In genomic region chr10:108451516-108451915, GRCm38 (mm10) we compare ENCODE assay signal across 27 mouse cellular contexts.
A peak's percentile ranks its signal among the peaks of the same experiment; 100 is the strongest.
DNase-seq lines count a peak whose midpoint lies in the region; ATAC-seq lines count a peak whose summit lies in the region.
"Had no signal": no experiment of that assay in that cellular context is flagged by ENCODE, and none has a peak within 500 bp of the region (broad histone marks: within the 10 kb centered on the region; RNA-seq: fewer than 3 reads in every experiment).

No protein-coding gene starts in this region.

- no peak overlapping the region for H3K4me3 ChIP-seq in midbrain, embryonic 11.5 days (ENCODE audit: low read depth, low read length)
- H3K4me3 ChIP-seq in midbrain, embryonic 14.5 days (replicated peaks; ENCODE audit: low read depth, low read length), result no peak overlapping the region
- no peak overlapping the region for H3K4me3 ChIP-seq in kidney, embryonic 16.5 days (ENCODE audit: low read length)
- H3K4me3 ChIP-seq: embryonic facial prominence, embryonic 10.5 days; embryonic facial prominence, embryonic 12.5 days; forebrain, embryonic 13.5 days; forebrain, embryonic 15.5 days had no signal

- no peak for ATAC-seq in midbrain, embryonic 11.5 days (ENCODE audit: low FRiP score)
- ATAC-seq in midbrain, embryonic 14.5 days (ENCODE audit: low FRiP score, low TSS enrichment), result no peak
- peak; percentile 45 for ATAC-seq in megakaryocyte, adult 5-6 weeks (ENCODE audit: poor library complexity, severe bottlenecking)
- no peak for ATAC-seq in kidney, embryonic 16.5 days (ENCODE audit: low FRiP score, low TSS enrichment)
- ATAC-seq: activated CD4-positive, CD25-positive, alpha-beta regulatory T cell, adult 4 months; CD4-positive, CD25-positive, alpha-beta regulatory T cell, adult 4 months; forebrain, embryonic 13.5 days; forebrain, embryonic 15.5 days; forebrain, postnatal 0 days; Patski had no signal

- WGBS in midbrain, embryonic 11.5 days, result 94% methylated on average over 8 of the region's 8 CpGs
- 92% methylated on average over 8 of the region's 8 CpGs for WGBS in midbrain, embryonic 14.5 days
- 90% methylated on average over 8 of the region's 8 CpGs for WGBS in kidney, embryonic 16.5 days

- no peaks in the 10 kb centered on the region for H3K36me3 ChIP-seq in midbrain, embryonic 11.5 days (ENCODE audit: control insufficient read depth, insufficient read depth, low read length)
- no peaks in the 10 kb centered on the region for H3K36me3 ChIP-seq in midbrain, embryonic 14.5 days (ENCODE audit: control insufficient read depth, insufficient read depth, low read length)
- no peaks in the 10 kb centered on the region for H3K36me3 ChIP-seq in kidney, embryonic 16.5 days (ENCODE audit: insufficient read depth, low read length)
- H3K36me3 ChIP-seq: embryonic facial prominence, embryonic 10.5 days; embryonic facial prominence, embryonic 12.5 days; forebrain, embryonic 15.5 days; G1E had no signal

- H3K4me2 ChIP-seq in midbrain, embryonic 11.5 days, result no peak overlapping the region
- H3K4me2 ChIP-seq in midbrain, embryonic 14.5 days (ENCODE audit: low read length), result no peak overlapping the region
- H3K4me2 ChIP-seq in kidney, embryonic 16.5 days (replicated peaks; ENCODE audit: low read depth, low read length), result no peak overlapping the region
- H3K4me2 ChIP-seq: embryonic facial prominence, embryonic 12.5 days; forebrain, embryonic 13.5 days; forebrain, embryonic 15.5 days had no signal

- H3K27ac ChIP-seq in midbrain, embryonic 11.5 days (ENCODE audit: low read depth, low read length), result no peak overlapping the region
- no peak overlapping the region for H3K27ac ChIP-seq in midbrain, embryonic 14.5 days (replicated peaks; ENCODE audit: low read depth, low read length)
- no peak overlapping the region for H3K27ac ChIP-seq in kidney, embryonic 16.5 days (ENCODE audit: low read length)
- H3K27ac ChIP-seq: embryonic facial prominence, embryonic 10.5 days; embryonic facial prominence, embryonic 12.5 days; forebrain, embryonic 13.5 days; forebrain, embryonic 15.5 days had no signal

- H3K9ac ChIP-seq in midbrain, embryonic 11.5 days (ENCODE audit: low read length), result no peak overlapping the region
- no peak overlapping the region for H3K9ac ChIP-seq in midbrain, embryonic 14.5 days (replicated peaks; ENCODE audit: low read length)
- no peak overlapping the region for H3K9ac ChIP-seq in kidney, embryonic 16.5 days (replicated peaks; ENCODE audit: low read length)
- H3K9ac ChIP-seq: embryonic facial prominence, embryonic 12.5 days; forebrain, embryonic 13.5 days; forebrain, embryonic 15.5 days; forebrain, postnatal 0 days had no signal

- DNase-seq in heart, adult 11 months, result peak; percentile 75
- DNase-seq in heart, adult 8-10 months (ENCODE audit: low spot score), result no peak
- peak; percentile 79 for DNase-seq in midbrain, embryonic 11.5 days (ENCODE audit: low spot score, missing footprints)
- no peak for DNase-seq in midbrain, embryonic 14.5 days
- peak; percentile 54 for DNase-seq in brain, adult 2 months (ENCODE audit: low read depth, low spot score)
- no peak for DNase-seq in spleen, postnatal 10 days (ENCODE audit: low spot score in 2 of 2)
- DNase-seq: adrenal gland, adult 8-10 months; adrenal gland, postnatal 14 days; adrenal gland, postnatal 36 days; B cell, adult 2 months; cerebellum, adult 11 months; cerebellum, adult 18-20 months; cerebellum, adult 8-10 months; cerebellum, adult 9-11 months; cerebellum, postnatal 14 days; forebrain, postnatal 0 days had no signal

- 0 out of 2 replicates have a peak, but pooled peaks cover 2% of the 10 kb centered on the region for H3K4me1 ChIP-seq in midbrain, embryonic 11.5 days (ENCODE audit: control insufficient read depth, insufficient read depth, low read length)
- H3K4me1 ChIP-seq in midbrain, embryonic 14.5 days (ENCODE audit: control insufficient read depth, insufficient read depth, low read length), result 0 out of 2 replicates have a peak, but pooled peaks cover 3% of the 10 kb centered on the region
- peaks cover 14% of the 10 kb centered on the region for H3K4me1 ChIP-seq in kidney, embryonic 16.5 days (ENCODE audit: insufficient read depth, low read length)

- H3K27me3 ChIP-seq in midbrain, embryonic 11.5 days (ENCODE audit: control insufficient read depth, insufficient read depth, low read length), result no peaks in the 10 kb centered on the region; the same call in 1 of the 2 replicates
- H3K27me3 ChIP-seq in midbrain, embryonic 14.5 days (ENCODE audit: control insufficient read depth, insufficient read depth, low read length), result no peaks in the 10 kb centered on the region
- no peaks in the 10 kb centered on the region for H3K27me3 ChIP-seq in kidney, embryonic 16.5 days (ENCODE audit: insufficient read depth, low read length)
- H3K27me3 ChIP-seq: CH12.LX; forebrain, embryonic 13.5 days; forebrain, embryonic 15.5 days; Patski had no signal

- no peaks in the 10 kb centered on the region for H3K9me3 ChIP-seq in midbrain, embryonic 11.5 days (ENCODE audit: control insufficient read depth, low read length)
- H3K9me3 ChIP-seq in midbrain, embryonic 14.5 days (ENCODE audit: control insufficient read depth, low read length), result no peaks in the 10 kb centered on the region
- no peaks in the 10 kb centered on the region for H3K9me3 ChIP-seq in kidney, embryonic 16.5 days (ENCODE audit: low read length)
- H3K9me3 ChIP-seq: embryonic facial prominence, embryonic 10.5 days; embryonic facial prominence, embryonic 12.5 days; forebrain, embryonic 13.5 days; forebrain, embryonic 15.5 days; G1E had no signal

Comparison
In these comparisons a context has a peak if more than half of its experiments do, and no peak if none do; other contexts are left out.
1. DNase-seq: peak in heart, adult 11 months (single experiment), midbrain, embryonic 11.5 days (single experiment) and brain, adult 2 months (single experiment); none in heart, adult 8-10 months (single experiment), midbrain, embryonic 14.5 days (single experiment) and spleen, postnatal 10 days (0 of 2).